Mouse (Mus musculus): Measurements from ENCODE around the gene Nadk2.

Gene Nadk2

GRCm38 (mm10) chr15:9087895-9088682 lies 17.0 kb downstream of the Nadk2 start:
- DNase-seq (ENCODE audit: low spot score) = no peak

GRCm38 (mm10) chr15:9088683-9089072 lies 17.6 kb downstream of the Nadk2 start:
- DNase-seq (ENCODE audit: low spot score) = no peak

- DNase-seq (ENCODE audit: low spot score) = no peak
Observed at GRCm38 (mm10) chr15:9089136-9089720, 18.2 kb downstream of the Nadk2 start.

- DNase-seq (ENCODE audit: low spot score) = no peak
Observed at GRCm38 (mm10) chr15:9090662-9091061, 19.6 kb downstream of the Nadk2 start.

- DNase-seq (ENCODE audit: low spot score) = no peak
Observed at GRCm38 (mm10) chr15:9093598-9094365, 22.7 kb downstream of the Nadk2 start.

GRCm38 (mm10) chr15:9094366-9094750 lies 23.3 kb downstream of the Nadk2 start:
- no peak for DNase-seq (ENCODE audit: low spot score)

GRCm38 (mm10) chr15:9096865-9097264 lies 25.8 kb downstream of the Nadk2 start:
- DNase-seq (ENCODE audit: low spot score) = no peak

GRCm38 (mm10) chr15:9100446-9101077 lies 29.5 kb downstream of the Nadk2 start:
- DNase-seq (ENCODE audit: low spot score) = no peak

GRCm38 (mm10) chr15:9106303-9107074 lies 35.4 kb downstream of the Nadk2 start:
- no peak for DNase-seq (ENCODE audit: low spot score)

- DNase-seq (ENCODE audit: low spot score) = no peak
Observed at GRCm38 (mm10) chr15:9110526-9111347, 39.7 kb downstream of the Nadk2 start.

GRCm38 (mm10) chr15:9111648-9112047 lies 40.6 kb downstream of the Nadk2 start:
- DNase-seq (ENCODE audit: low spot score) = no peak

- DNase-seq (ENCODE audit: low spot score) = no peak
Observed at GRCm38 (mm10) chr15:9113556-9113955, 42.5 kb downstream of the Nadk2 start.

GRCm38 (mm10) chr15:9114131-9114530 lies 43.1 kb downstream of the Nadk2 start:
- DNase-seq (ENCODE audit: low spot score) = no peak

GRCm38 (mm10) chr15:9114599-9114998 lies 43.5 kb downstream of the Nadk2 start:
- no peak for DNase-seq (ENCODE audit: low spot score)

- no peak for DNase-seq (ENCODE audit: low spot score)
Observed at GRCm38 (mm10) chr15:9118852-9119251, 47.8 kb downstream of the Nadk2 start.

GRCm38 (mm10) chr15:9120081-9120480 lies 49.0 kb downstream of the Nadk2 start:
- peak; percentile 80 for DNase-seq (ENCODE audit: low spot score)

GRCm38 (mm10) chr15:9122989-9123388 lies 51.9 kb downstream of the Nadk2 start:
- DNase-seq (ENCODE audit: low spot score) = no peak

GRCm38 (mm10) chr15:9124856-9125255 lies 53.8 kb downstream of the Nadk2 start:
- no peak for DNase-seq (ENCODE audit: low spot score)

GRCm38 (mm10) chr15:9127051-9127791 lies 56.2 kb downstream of the Nadk2 start:
- DNase-seq (ENCODE audit: low spot score) = no peak

Measured in MN1 (cell line).